Mouse (Mus musculus) CD4-positive, CD25-positive, alpha-beta regulatory T cell, adult 4 months (primary cell): ENCODE data around the gene Cfb. TPM values are rescaled to one million over a fixed set of nuclear protein-coding genes. Genes with fewer than 3 reads are reported as not detected.
"Not testable (repeated sequence)": the region's sequence is repeated elsewhere in the genome, so short reads cannot be mapped to it uniquely, and the experiment has no call there.

ENCODE experiments used
- ATAC-seq: one replicate; pipeline ENCODE4 v1.8.0; 2017
- polyA plus RNA-seq, 2 experiments: library from polyadenylated mRNA; unstranded; fragments of 100-300 nt; shearing (Covaris generic); gene quantifications; one replicate each; pipeline ENCODE4 v1.2.1; 2017

Cfb gene
- under 1 TPM; 0.27 to 0.61 TPM for polyA plus RNA-seq

DNA sequence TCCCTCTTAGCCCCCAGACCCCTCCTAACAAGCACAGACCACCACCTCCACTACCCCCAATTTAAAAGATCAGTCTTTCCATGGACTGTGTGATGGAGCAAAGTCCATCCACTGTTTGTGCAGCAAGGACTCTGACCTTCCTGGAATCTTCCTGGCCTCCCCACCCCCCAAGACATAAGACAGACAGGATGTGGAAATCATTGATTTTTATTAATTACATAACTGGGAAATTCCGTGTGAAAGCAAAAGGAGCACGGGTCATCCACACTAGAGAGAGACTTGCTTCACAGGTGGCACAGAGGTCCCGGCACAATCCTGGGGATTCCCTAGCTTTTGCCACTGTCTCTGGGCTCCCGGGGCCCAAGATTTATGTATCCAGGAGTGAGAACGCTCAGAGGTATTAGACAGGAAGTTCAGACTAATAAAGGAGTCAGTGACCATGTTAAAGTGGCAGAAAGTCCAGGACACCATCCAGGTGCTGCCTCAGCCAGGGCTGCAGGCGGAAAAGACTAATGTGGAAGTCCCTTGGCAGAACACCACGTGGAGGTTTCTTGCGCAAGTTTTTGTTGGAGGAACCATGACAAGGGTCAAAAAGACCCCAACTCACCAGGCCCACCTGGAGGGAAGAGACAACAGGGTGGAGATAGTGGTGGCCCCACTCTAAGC lies at the start of gene Cfb:
Gene Cfb, minus strand, starts transcription at position 103 of the 666 bp plus-strand sequence.
- no peak for ATAC-seq

- ATAC-seq, result peak; percentile 89
Observed at GRCm38 (mm10) chr17:34911945-34912351, 49.6 kb upstream of the Cfb start.

DNA sequence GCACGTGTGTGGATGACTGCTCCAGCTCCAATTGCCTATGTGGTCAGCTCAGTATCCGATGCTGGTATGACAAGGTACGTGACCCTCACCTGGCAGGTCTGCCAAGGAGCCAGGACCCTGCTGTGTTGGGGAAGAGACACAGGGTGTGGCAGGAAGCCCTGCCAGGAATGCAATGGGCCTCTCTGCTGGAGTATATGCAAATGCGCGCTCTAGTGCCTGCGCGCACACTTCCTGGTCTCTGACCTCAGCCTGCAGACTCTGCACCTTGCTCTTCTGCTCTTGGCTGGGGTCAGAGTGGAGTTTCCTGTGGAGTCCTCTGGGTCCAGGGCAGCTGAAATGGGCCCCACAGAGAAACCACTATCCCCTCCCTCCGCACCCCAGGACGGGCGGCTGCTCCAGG lies 48.7 kb upstream of the Cfb start:
- no peak for ATAC-seq

DNA sequence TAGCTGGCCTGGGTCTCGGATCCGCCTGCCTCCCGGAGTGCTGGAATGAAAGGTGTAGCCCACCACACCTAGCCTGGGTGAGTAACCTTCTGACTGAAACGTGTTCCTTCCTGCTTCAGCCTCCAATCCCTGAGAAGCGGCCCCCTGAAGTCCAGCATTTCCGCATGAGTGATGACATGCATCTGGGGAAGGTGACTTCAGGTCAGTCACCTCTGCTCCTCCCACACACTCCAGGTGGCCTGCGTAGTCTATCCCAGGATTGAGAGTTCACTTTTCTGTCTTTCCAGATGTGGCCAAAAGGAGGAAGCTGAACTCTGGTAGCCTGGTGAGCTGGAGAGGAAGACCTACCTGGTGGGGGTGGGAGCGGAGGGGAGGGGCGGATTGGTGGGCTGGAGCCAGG lies 40.6 kb upstream of the Cfb start:
- no peak for ATAC-seq

GRCm38 (mm10) chr17:34901948-34902347 lies 39.6 kb upstream of the Cfb start:
- ATAC-seq, result not testable (repeated sequence)

DNA sequence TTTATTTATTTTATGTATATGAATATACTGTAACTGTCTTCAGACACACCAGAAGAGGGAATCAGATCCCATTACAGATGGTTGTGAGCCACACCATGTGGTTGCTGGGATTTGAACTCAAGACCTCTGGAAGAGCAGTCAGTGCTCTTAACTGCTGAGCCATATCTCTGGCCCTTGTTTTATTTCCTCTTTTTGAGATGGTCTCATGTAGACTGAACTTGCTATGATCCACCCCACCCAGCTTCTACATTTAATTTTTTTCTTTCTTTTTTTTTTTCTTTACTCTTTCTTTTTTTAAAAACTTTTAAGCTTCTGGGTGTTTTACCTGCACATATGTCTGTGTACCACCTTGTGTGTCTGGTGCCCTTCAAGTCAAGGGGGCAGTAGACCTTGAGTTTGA lies 38.5 kb upstream of the Cfb start:
- not testable (repeated sequence) for ATAC-seq

GRCm38 (mm10) chr17:34899890-34900243 lies 37.5 kb upstream of the Cfb start:
- peak; percentile 50 for ATAC-seq

DNA sequence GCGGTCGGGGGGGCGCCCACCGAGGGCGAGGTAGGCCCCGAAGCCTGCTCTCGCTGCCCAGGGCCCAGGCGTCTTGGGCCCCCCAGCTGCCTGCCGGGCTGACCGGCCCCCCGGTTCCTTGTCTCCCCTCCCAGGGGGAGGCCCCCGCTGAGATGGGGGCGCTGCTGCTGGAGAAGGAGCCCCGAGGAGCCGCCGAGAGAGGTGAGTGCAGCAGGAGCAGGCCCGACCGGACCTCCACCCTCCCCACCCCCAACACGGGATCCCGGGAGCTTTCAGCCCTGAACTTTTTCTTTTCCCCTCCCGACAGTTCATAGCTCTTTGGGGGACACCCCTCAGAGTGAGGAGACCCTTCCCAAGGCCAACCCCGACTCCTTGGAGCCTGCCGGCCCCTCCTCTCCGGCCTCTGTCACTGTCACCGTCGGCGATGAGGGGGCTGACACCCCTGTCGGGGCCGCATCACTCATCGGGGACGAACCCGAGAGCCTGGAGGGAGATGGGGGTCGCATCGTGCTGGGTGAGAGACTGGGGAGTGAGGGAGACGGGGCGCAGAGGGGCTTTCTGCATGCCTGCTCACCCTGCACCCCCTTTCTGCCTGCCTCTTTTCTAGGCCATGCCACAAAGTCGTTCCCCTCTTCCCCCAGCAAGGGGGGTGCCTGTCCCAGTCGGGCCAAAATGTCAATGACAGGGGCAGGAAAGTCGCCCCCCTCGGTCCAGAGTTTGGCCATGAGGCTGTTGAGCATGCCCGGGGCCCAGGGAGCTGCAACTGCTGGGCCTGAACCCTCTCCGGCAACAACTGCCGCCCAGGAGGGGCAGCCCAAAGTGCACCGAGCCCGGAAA lies 37.0 kb upstream of the Cfb start:
- ATAC-seq, result peak; percentile 19

DNA sequence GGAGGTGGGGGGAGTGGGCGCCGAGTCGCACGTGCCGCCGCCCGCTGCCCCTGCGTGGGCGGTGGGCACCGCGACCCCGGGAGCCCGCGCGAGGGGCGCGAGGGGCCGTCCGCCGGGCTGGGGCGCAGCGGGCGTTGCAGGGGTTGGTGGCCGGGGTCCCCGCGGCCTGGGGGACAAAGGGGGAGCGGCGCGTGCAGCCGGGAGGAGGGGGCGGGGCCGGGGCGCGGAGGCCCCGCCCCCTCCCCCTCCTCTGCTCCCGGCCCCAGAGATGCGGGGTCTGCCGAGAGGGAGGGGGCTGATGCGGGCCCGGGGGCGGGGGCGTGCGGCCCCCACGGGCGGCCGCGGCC lies 36.4 kb upstream of the Cfb start:
- no peak for ATAC-seq

GRCm38 (mm10) chr17:34898160-34898586 lies 35.9 kb upstream of the Cfb start, which contains the start of the genes C2 and Ehmt2:
Gene C2, minus strand, starts transcription at chr17:34898265.
Gene Ehmt2, plus strand, starts transcription at chr17:34898469.
- peak; percentile 66 for ATAC-seq

DNA sequence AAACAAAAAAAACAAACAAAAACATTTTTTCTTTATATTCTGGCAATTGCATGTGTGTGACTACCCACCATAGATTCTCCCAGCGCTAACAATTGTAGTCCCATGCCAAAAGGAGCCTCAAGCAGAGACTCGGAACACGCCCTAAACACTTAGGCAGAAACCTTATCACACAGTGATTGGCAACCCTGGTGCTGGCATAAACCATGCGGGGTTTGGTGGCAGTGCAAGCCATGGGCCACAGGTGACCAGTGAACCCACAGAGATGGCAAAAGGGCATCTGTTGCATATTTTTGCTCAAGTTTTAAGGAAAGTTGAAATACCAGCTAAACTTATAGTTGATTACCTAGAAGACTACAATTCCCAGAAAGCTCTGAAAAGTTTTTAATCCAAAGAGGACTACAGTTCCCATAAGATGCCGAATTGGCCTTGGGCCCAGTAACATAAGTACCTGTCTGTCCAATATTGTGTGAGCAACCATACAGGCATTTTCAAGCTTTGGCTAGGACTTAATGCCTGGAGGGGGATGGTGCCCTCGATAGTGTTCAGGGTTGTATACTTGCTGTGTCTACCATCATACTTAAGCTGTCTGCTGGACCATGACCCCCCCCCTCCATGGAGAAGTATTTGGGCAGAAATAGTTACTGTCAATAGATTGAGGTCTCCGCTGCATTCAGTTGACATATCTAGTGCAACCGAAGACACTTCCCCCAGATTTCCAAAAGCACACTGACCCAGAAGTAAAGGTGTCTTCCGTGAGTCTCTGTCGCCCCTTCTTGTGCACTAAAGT lies 35.2 kb upstream of the Cfb start:
- ATAC-seq, result no peak

DNA sequence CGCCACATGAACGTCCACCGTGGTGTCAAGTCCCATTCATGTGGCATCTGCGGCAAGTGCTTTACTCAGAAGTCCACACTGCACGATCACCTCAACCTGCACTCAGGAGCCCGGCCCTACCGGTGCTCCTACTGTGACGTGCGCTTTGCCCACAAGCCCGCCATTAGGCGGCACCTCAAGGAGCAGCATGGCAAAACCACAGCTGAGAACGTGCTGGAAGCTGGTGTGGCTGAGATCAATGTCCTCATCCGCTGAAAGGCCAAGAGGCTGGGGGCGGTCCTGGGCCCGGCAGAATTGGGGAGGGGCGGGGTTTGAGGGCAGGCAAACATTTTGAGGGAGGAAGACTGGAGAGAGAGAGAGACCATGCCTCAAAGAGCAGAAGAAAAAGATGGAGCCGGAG lies 34.0 kb upstream of the Cfb start:
- ATAC-seq, result peak; percentile 27

DNA sequence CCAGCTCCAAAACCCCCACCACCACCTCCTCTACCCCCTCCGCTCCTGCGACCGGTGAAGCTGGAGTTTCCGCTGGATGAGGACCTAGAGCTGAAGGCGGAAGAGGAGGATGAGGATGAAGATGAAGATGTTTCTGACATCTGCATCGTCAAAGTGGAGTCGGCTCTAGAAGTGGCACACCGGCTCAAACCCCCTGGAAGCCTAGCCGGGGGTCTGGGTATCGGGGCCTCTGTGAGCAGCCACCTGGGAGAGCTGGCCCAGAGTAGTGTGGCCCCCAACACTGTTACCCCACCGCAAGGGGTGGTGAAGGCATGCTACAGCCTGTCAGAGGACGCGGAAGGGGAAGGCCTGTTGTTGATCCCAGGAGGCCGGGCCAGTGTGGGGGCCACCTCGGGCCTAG lies 33.4 kb upstream of the Cfb start:
- no peak for ATAC-seq

DNA sequence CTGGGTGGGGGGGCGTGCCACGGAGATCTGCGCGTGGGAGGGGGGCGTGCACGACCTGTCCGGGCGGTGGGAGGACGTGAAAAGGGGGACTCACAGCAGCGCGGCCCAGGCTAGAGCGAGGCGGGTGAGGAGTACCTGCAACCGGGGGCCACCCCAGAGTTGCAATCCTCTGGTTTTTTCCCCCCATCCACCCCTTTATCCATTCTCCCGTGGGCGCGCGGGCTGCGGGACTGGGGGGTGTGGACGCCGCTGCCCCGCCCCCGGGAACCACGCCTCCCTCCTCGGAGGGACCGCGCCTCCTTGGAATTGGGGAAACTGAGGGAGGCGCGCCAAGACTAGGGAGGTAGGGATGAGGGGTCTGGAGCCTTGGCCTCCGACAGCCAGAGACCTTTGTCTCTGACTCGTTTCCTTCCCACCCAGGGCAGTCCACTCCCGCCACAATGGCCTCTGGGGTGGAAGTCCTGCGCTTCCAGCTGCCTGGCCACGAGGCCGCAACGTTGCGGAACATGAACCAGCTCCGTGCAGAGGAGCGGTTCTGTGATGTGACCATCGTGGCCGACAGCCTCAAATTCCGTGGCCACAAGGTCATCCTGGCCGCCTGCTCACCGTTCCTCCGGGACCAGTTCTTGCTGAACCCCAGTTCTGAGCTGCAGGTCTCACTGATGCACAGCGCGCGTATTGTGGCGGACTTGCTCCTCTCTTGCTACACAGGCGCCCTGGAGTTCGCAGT lies 32.6 kb upstream of the Cfb start:
- ATAC-seq, result no peak

DNA sequence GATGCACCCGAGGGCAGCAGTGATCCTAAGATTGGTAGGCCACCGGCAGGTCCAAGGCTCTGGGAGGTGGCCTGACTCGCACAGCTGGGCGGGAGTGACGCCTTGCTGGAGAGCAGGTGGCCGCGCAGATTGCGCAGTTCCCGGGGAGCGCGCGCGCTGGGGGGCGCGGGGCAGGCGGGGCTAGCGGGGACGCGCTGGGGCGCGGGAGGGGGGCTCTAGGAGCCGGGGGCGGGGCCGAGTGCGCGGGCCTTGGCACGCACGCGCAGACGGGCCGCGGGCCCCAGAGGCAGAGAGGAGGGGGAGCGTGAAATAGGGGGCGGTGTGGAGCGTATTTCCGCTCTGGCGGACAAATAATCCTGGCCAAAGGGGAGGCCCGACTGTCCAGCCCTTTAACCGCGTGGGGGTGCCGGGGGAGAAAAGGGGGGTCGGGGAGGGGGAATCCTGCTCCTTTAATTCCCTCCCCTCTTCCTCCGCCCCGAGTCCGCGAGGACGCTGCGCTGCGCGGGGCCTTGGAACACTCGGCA lies 31.8 kb upstream of the Cfb start:
- peak; percentile 49 for ATAC-seq

GRCm38 (mm10) chr17:34893072-34893824 lies 30.9 kb upstream of the Cfb start:
- no peak for ATAC-seq

DNA sequence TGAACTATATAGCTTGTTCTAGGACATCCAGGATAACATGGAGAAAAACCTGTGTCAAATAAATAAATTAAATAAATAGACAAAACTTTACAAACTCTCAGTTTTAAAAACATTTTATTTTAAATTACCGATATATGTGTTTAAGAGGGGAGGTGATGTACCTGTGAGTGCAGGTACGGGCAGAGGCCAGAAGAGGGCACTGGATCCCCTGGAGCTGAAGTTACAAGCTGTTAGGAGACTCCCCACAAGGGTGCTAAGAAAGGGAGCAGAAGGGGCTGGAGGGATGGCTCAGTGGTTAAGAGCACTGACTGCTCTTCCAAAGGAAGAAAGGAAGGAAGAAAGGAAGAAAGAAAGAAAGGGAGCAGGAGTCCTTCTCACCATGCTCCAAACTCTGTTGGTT lies 29.1 kb upstream of the Cfb start:
- no peak for ATAC-seq

GRCm38 (mm10) chr17:34890074-34890743 lies 27.9 kb upstream of the Cfb start:
- no peak for ATAC-seq

GRCm38 (mm10) chr17:34887942-34888341 lies 25.6 kb upstream of the Cfb start:
- no peak for ATAC-seq

DNA sequence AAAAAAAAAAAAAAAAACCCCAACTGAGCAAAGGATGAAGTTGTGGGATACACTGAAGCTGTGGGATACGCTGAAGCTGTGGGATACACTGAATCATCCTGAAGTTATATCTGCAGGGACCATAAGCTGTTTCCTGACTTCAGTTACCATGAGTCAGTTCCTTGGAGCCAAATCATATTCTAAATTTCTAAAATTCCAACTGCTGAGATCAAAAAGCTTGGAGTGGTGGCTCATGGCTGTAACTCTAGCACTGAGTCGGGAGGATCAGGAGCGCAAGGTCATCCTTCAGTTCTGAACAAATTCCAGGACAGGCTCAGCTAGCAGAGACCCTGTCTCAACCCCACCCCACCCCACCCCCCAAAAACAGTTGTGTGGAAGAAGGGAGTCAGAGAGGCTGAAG lies 23.3 kb upstream of the Cfb start:
- no peak for ATAC-seq

GRCm38 (mm10) chr17:34884704-34885103 lies 22.4 kb upstream of the Cfb start:
- ATAC-seq, result no peak
